10 mouse cellular contexts compared by ENCODE assay signal in the genomic region with DNA sequence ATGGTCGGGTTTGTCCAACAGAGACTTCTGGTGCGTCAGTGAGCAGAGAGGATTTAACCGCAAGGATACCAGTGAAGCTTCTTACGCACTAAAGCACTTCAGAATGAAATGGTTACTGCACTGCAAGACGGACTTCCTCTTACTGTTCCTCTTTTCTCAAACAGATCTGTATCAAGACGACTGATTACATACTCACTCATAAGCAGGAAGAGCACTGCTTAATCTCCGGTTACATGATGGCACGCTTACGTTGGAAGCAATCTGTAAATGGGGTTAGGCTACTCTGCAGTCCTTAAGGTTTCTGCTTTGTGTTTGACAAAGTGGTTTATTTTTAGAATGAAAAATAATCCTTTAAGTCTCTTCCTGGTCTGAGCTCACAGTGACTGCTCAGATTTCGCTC. TPM values are rescaled to one million over a fixed set of nuclear protein-coding genes. Genes with fewer than 3 reads are reported as not detected.
DNase-seq lines count a peak whose midpoint lies in the region; ATAC-seq lines count a peak whose summit lies in the region.
"Had no signal": no experiment of that assay in that cellular context is flagged by ENCODE, and none has a peak within 500 bp of the region (broad histone marks: within the 10 kb centered on the region; RNA-seq: fewer than 3 reads in every experiment).

No protein-coding gene starts in this region.

- 0 out of 2 replicates have a peak, but pooled peaks cover 2% of the 10 kb centered on the region for H3K4me1 ChIP-seq in hindbrain, embryonic 13.5 days (replicated peaks)
- no peaks in the 10 kb centered on the region for H3K4me1 ChIP-seq in hindbrain, embryonic 16.5 days (ENCODE audit: control insufficient read depth, insufficient read depth, low read depth, low read length)
- peaks cover 2% of the 10 kb centered on the region; the same call in 1 of the 2 replicates for H3K4me1 ChIP-seq in intestine, embryonic 16.5 days (ENCODE audit: control insufficient read depth, insufficient read depth, low read length)
- 0 out of 2 replicates have a peak, but pooled peaks cover 2% of the 10 kb centered on the region for H3K4me1 ChIP-seq in midbrain, embryonic 16.5 days (ENCODE audit: control insufficient read depth, insufficient read depth, low read length)

- H3K36me3 ChIP-seq in hindbrain, embryonic 13.5 days = no peaks in the 10 kb centered on the region
- H3K36me3 ChIP-seq in hindbrain, embryonic 16.5 days (ENCODE audit: control insufficient read depth, insufficient read depth, low read length) = no peaks in the 10 kb centered on the region
- H3K36me3 ChIP-seq in intestine, embryonic 16.5 days (ENCODE audit: control insufficient read depth, insufficient read depth, low read length) = no peaks in the 10 kb centered on the region
- H3K36me3 ChIP-seq in midbrain, embryonic 16.5 days (ENCODE audit: control insufficient read depth, insufficient read depth, low read length) = no peaks in the 10 kb centered on the region

- no peak overlapping the region for H3K4me3 ChIP-seq in hindbrain, embryonic 13.5 days
- no peak overlapping the region for H3K4me3 ChIP-seq in hindbrain, embryonic 16.5 days (ENCODE audit: low read length)
- H3K4me3 ChIP-seq in intestine, embryonic 16.5 days (ENCODE audit: low read length) = peak overlapping the region; percentile 16; the same call in 1 of the 2 replicates
- H3K4me3 ChIP-seq in midbrain, embryonic 16.5 days (ENCODE audit: low read depth, low read length) = no peak overlapping the region; the same call in 1 of the 2 replicates

- WGBS in hindbrain, embryonic 13.5 days = 73% methylated on average over 10 of the region's 10 CpGs
- WGBS in hindbrain, embryonic 16.5 days = 75% methylated on average over 10 of the region's 10 CpGs
- WGBS in intestine, embryonic 16.5 days = 39% methylated on average over 10 of the region's 10 CpGs
- 52% methylated on average over 10 of the region's 10 CpGs for WGBS in midbrain, embryonic 16.5 days

- H3K9ac ChIP-seq in hindbrain, embryonic 13.5 days = no peak overlapping the region
- H3K9ac ChIP-seq in hindbrain, embryonic 16.5 days (ENCODE audit: low read depth, low read length) = no peak overlapping the region
- no peak overlapping the region for H3K9ac ChIP-seq in intestine, embryonic 16.5 days (ENCODE audit: low read depth, low read length)
- H3K9ac ChIP-seq in midbrain, embryonic 16.5 days (ENCODE audit: low read depth, low read length) = no peak overlapping the region

- 0 out of 2 replicates have a peak overlapping the region, but pooled peaks have one; percentile 6 for H3K4me2 ChIP-seq in hindbrain, embryonic 13.5 days
- H3K4me2 ChIP-seq in hindbrain, embryonic 16.5 days (ENCODE audit: low read length) = no peak overlapping the region
- H3K4me2 ChIP-seq in intestine, embryonic 16.5 days (ENCODE audit: low read depth, low read length) = peak overlapping the region; percentile 27; the same call in 1 of the 2 replicates
- H3K4me2 ChIP-seq in midbrain, embryonic 16.5 days (ENCODE audit: low read length) = peak overlapping the region; percentile 26

- no peak for ATAC-seq in hindbrain, embryonic 13.5 days (ENCODE audit: low FRiP score)
- ATAC-seq in hindbrain, embryonic 16.5 days = no peak
- no peak for ATAC-seq in intestine, embryonic 16.5 days
- no peak for ATAC-seq in midbrain, embryonic 16.5 days
- ATAC-seq: Patski had no signal

- H3K27ac ChIP-seq in hindbrain, embryonic 13.5 days = no peak overlapping the region
- H3K27ac ChIP-seq in hindbrain, embryonic 16.5 days (ENCODE audit: low read depth, low read length) = no peak overlapping the region
- H3K27ac ChIP-seq in intestine, embryonic 16.5 days (ENCODE audit: low read length) = no peak overlapping the region
- H3K27ac ChIP-seq in midbrain, embryonic 16.5 days (ENCODE audit: low read length) = no peak overlapping the region

- peak; percentile 20 for DNase-seq in brain, adult 2 months (ENCODE audit: low read depth, low spot score)
- no peak for DNase-seq in adrenal gland, adult 18-20 months (ENCODE audit: low spot score in 2 of 2)
- no peak for DNase-seq in thymus, postnatal 36 days
- no peak for DNase-seq in spleen, postnatal 14 days (ENCODE audit: low spot score in 2 of 2)
- DNase-seq: cerebellum, adult 18-20 months had no signal

- no peaks in the 10 kb centered on the region for H3K27me3 ChIP-seq in hindbrain, embryonic 13.5 days
- H3K27me3 ChIP-seq in hindbrain, embryonic 16.5 days (replicated peaks; ENCODE audit: control insufficient read depth, insufficient read depth, low read length) = no peaks in the 10 kb centered on the region
- H3K27me3 ChIP-seq in intestine, embryonic 16.5 days (replicated peaks; ENCODE audit: control insufficient read depth, insufficient read depth, low read length) = no peaks in the 10 kb centered on the region
- H3K27me3 ChIP-seq in midbrain, embryonic 16.5 days (ENCODE audit: control insufficient read depth, insufficient read depth, low read depth, low read length) = no peaks in the 10 kb centered on the region
- H3K27me3 ChIP-seq: Patski had no signal

- no peaks in the 10 kb centered on the region for H3K9me3 ChIP-seq in hindbrain, embryonic 13.5 days
- H3K9me3 ChIP-seq in hindbrain, embryonic 16.5 days (ENCODE audit: control insufficient read depth, low read length) = no peaks in the 10 kb centered on the region
- no peaks in the 10 kb centered on the region for H3K9me3 ChIP-seq in intestine, embryonic 16.5 days (ENCODE audit: control insufficient read depth, low read length)
- H3K9me3 ChIP-seq in midbrain, embryonic 16.5 days (replicated peaks; ENCODE audit: control insufficient read depth, low read length, poor library complexity, severe bottlenecking) = no peaks in the 10 kb centered on the region

RNA-seq across cellular contexts. Expression of a gene that starts 7.1 kb away (rescaled TPM):
- 58.3 and 59.4 TPM in 2 replicates for polyA plus RNA-seq in hindbrain, embryonic 13.5 days (2015; fragmentation: Nextera tagmentation; extraction: Ambion mirVana)
- 62.3 and 63.7 TPM in 2 replicates for polyA plus RNA-seq in hindbrain, embryonic 16.5 days (2015; fragmentation: Nextera tagmentation; extraction: Ambion mirVana)
- polyA plus RNA-seq in intestine, embryonic 16.5 days (2015; fragmentation: Nextera tagmentation; extraction: Ambion mirVana) = 5.7 and 6.2 TPM in 2 replicates
- polyA plus RNA-seq in midbrain, embryonic 16.5 days (2015; fragmentation: Nextera tagmentation; extraction: Ambion mirVana) = 55.1 and 55.3 TPM in 2 replicates
- total RNA-seq in adrenal gland, adult 18-20 months (2021) = 1 to 10 TPM; 2.2 to 2.8 TPM
- polyA plus RNA-seq: Patski had no signal
